Mouse (Mus musculus): ENCODE data around the gene Pnn.
A peak's percentile ranks its signal among the peaks of the same experiment; 100 is the strongest.
"Not testable (repeated sequence)": the region's sequence is repeated elsewhere in the genome, so short reads cannot be mapped to it uniquely, and the experiment has no call there.

The Pnn gene

DNA sequence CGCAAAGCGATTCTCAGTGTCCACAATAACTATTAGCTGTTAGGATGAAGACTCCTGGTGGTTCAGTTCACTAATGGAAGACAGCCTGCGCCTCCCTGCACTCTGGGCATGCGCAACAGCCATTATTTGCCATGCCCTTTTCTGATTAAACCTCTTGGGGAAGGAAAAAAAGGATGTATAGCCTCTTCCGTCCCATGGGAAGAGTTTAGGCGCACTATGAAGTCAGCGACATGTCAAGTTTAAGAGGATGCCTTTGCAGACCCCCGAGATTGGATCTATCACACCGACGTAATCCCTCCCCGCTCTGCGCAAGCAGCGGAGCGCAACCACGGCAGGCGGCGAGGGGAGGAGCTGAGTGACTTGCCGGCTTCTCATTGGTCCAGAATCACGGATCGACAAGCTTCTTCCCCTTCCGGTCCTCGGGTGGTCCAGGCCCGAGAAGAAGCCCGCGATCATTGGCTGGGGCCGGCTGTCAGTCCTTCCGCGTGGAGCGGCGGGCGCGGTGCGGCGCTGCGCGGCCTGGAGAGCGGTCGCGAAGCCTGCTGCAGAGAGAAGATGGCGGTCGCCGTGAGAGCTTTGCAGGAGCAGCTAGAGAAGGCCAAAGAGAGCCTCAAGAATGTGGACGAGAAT lies at the start of gene Pnn:
Gene Pnn, plus strand, starts transcription at position 437 of the 630 bp plus-strand sequence.
- DNase-seq, result peak; percentile 96 to 97

DNA sequence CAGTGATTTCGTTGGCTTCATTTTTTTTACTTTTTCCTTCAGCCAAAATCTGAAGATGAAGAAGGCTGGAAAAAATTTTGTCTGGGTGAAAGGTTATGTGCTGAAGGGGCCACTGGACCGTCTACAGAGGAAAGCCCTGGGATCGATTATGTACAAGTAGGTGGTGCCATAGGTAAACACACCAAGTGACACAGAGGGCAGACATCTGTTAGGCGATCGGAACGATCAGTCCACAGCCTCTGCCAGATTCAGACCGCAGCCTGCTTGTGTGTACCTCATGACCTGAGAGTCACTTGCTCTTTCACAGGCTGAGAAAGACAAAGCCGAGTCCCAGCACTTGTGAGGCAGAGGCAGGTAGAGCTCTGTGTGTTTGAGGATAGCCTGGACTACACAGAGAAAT lies 48.7 kb upstream of the Pnn start:
- no peak for DNase-seq

DNA sequence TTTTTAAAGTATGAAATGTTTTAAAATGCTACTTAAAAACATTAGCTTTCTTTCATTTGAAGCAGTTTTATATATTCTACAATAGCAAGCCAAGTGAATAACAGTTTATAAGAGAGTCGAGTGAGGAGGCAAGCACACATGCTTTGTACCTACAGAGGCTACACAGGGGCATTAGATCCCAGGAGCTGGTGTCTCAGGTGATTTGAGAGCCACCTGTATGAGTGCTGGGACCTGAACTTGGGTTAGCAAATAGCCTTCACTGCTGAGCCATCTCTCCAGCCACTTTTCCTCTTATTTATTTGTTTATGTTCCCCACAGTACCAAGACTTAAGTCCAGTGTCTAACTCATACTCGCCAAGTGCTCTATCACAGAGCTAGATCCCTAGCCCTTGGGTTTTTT lies 46.8 kb upstream of the Pnn start:
- DNase-seq, result no peak

DNA sequence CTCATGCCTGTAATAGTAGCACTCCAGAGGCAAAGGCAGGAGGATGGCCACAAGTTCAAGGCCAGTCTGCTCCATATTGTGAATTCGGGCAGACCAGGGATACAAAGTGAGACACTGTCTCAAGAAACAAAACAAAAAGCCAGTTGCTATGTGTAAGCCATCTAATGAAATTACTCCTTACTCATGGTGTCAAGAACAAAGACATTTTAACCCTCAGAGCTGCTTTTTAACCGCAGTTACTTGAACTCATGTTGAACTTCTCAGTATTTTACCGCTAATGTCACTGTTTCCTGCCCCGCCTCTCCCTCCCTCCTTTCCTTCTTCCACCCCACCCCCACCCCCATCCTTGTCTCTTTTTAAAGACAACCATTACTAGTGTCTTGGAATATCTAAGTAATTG lies 45.4 kb upstream of the Pnn start:
- no peak for DNase-seq

DNA sequence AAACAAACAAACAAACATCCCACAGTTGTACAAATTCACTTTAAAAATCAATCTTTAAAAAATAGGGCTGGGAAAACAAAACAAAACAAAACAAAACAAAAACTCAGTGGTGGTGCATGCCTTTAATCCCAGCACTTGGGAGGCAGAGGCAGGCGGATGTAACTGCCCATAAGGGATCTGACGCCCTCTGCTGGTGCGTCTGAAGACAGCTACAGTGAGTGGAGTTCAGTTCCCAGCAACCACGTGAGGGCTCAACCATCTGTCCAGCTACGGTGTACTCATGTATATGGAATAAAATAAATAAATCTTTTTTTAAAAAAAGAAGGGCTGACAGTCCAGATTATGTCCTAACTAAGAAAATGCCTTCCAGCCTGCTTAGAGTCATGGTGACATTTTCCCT lies 34.6 kb upstream of the Pnn start:
- no peak for DNase-seq

DNA sequence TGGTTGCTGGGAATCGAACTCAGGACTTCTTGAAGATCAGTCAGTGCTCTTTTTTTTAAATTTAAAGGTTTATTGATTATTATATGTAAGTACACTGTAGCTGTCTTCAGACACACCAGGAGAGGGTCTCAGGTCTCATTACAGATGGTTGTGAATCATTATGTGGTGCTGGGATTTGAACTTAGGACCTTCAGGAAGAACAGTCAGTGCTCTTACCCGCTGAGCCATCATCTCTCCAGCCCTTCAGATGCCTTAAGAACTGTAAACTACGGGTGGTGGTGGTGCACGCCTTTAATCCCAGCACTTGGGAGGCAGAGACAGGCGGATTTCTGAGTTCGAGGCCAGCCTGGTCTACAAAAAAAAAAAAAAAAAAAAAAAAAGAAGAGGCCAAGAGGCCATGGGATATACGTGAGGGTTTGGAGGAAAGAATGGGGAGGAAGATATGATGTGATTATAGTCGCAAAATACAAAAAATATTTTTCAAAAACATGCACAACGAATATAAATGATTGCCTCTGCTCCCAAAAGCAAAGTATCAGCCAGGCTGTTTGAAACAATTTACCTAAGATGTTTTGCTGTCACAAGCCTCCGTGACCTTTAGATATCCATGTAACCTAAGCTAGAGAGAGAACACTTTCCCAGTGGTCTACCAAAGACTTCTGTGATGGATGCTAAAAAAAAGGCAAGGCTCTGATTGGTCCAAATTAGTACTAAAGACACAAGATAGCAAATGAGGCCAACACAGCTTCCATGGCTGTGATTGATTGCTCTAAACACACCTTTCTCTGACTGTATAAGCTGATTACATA lies 27.3 kb upstream of the Pnn start:
- no peak for DNase-seq

DNA sequence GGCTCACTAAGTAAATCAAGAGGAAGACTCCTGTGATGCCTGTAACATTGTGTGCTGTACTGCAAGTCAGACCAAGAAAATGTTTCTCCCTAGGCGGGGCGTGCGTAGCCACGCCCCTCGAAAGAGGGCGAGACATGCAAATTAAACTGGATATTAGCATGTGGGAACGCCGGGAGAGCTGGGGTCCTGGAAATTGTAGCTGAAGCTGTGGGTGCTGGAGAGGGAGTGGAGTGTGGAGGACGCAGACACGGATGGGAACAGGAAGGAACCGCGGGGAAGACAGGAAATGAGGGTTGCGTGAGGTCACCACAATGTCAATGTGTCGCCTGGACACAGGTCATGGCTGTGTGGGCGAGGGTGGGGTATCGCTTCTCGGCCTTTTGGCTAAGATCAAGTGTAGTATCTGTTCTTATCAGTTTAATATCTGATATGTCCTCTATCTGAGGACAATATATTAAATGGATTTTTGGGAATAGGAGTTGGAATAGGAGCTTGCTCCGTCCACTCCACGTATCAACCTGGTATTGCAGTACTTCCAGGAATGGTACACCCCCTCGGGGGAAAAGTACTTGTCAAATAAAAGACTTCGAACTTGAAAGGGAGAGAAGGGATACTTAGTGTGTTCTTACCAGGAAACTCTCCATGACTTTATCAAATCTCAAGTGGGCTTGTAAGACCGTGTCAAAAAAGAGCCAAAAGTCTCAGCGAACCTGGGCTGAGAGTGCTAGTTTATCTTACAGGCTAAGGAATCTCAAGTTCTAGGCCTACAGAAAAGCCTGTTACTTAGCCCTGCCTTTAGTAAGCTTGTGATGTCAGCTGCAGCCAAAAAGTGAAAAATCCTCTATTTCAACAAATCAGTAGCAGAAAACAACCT lies 26.5 kb upstream of the Pnn start:
- no peak for DNase-seq

DNA sequence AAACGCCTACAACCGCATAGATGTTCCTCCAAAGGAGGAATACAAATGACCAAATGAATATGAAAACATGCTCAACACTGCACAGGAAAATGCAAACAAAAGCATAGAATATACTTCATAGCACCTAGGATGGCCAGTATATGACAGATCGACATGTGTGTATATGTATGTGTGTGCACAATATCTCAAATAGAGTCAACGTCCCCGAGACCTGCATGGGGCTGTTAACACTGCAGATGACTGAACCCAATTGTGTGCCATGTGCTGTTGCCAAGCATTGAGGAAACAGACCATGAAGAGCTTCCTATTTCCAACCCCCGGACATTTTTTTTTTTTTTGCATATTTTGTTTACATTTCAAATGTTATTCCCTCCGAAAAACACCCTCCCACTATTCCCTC lies 25.8 kb upstream of the Pnn start:
- no peak for DNase-seq

DNA sequence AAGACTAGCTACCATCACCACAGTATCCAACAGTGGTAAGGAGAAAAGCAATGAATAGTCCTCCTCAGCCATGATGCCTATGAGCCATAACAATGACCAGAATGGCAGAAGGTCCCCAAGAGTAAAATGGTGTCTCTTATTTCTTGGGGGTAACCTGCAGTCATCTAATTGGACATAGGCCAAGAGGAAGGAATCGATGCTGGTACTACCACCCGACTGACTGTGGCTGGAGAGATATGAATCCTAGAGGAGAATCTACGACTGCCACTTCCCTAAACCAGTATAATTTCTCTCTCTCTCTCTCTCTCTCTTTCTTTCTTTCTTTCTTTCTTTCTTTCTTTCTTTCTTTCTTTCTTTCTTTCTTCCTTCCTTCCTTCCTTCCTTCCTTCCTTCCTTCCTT lies 14.2 kb upstream of the Pnn start:
- DNase-seq, result no peak

DNA sequence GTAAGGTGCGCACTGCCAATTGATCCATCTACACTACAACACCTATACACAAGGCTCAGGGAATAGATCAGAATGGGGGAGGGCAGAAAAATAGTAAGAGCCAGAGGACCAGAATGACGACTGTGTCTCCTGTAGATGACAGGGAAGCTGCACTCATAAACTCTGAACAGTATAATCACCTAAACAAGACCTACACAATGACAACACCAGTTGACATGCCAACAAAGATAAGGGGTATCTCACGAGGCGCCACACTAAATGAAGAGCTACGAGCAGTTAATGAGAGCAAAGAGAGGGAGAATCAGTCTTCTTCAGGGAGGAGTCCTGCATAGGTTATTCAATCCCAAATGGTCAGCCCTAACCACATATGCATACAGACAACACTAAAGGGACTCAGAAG lies 13.5 kb upstream of the Pnn start:
- DNase-seq, result no peak

DNA sequence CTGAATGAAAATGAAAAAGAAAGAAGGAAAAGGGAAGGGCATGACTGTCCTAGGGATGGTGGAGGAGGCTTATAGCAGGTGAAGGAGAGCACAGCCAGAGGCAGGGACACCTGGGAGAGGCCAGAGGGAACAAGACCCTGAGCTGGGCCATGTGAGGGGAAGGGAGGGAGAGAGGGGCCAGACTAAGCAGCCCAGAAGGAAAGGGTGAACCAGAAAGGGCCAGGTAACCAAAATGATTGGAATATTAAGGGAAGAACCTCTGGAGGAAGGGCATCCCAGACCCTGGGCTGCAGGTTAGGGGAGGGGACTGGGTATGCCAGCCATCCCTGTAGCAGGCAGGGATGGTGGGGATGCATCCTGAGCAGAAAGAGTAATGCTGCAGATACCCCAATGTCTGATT lies 12.7 kb upstream of the Pnn start:
- DNase-seq, result no peak

DNA sequence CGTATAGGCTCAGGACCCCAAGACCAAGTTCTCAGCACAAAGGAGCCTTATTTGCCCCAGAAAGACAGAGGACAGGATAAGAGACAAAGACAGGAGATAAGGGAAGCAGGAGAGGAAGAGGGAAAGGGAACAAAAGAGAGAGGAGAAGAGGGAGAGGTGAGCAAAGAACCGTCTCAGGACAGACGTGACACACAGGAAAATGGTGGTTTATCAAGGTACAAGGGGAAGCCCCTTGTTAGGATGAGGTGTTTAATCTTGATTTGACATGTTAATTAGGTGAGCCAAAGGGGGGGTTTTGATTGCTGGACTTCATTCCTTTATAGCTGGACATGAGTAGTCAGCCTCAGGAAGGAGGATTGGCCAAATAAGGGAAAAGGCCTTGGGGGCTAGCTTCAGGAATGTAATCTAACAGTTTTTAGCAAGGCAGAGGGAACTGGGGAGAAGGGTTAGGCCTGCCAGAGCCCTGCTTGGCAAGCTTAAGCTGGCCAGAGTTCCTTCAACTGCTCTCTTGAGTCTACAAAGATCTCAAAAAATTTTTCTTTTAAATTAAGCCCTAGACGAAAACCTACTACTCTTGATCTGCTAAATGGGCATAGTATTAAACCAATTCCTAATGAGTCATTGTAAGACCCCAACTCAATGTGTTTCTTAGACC lies 11.4 kb upstream of the Pnn start:
- DNase-seq, result no peak

DNA sequence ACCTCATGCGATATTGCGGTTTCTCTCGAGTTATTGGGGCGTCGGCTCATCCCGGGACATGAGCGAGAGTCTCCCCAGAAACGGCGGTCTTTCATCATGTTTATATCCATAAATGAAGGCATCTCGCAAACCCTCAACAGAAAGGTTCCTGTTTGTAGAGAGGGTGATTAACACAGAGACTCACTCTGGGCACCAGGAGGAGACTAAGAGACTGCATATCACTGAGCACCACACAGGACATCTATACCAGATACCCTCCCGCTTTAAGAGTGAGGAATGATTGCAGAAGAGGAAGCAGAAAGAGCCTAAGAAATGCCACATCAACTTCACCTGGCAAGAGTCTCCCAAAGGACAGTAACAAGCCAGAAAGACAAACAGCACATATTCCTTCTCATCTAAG lies 10.5 kb upstream of the Pnn start:
- DNase-seq, result no peak

DNA sequence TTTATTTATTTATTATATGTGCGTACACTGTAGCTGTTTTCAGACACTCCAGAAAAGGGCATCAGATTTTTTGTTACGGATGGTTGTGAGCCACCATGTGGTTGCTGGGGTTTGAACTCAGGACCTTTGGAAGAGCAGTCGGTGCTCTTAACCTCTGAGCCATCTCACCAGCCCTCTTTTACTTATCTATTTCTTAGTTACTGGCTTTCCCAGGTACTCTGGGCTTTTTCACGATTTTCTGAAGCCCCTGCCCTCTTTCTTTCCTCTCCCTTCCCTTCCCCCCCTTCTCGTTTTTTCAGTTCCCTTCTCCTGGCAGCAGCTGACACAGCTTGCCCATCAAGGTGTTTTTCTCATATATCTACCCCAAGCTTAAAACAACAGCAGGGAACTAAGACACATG lies 8.4 kb upstream of the Pnn start:
- not testable (repeated sequence) for DNase-seq

DNA sequence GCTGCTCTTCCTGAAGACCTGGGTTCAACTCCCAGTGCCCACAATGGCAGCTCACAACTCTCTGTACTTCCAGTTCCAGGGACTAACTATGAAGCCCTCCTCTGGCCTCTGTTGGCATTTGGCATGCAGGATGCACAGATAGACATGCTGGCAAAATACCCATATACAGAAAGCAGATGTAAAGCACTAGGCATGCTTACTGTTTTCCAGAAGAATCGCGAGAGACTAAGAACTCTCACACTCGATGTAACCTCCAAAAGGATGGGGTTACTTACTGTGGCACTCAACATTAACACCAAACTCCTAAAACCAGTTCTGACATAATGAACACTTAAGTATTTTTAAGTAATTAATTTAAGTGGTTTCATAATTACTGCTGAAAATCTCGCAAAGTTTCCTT lies 6.4 kb upstream of the Pnn start:
- no peak for DNase-seq

DNA sequence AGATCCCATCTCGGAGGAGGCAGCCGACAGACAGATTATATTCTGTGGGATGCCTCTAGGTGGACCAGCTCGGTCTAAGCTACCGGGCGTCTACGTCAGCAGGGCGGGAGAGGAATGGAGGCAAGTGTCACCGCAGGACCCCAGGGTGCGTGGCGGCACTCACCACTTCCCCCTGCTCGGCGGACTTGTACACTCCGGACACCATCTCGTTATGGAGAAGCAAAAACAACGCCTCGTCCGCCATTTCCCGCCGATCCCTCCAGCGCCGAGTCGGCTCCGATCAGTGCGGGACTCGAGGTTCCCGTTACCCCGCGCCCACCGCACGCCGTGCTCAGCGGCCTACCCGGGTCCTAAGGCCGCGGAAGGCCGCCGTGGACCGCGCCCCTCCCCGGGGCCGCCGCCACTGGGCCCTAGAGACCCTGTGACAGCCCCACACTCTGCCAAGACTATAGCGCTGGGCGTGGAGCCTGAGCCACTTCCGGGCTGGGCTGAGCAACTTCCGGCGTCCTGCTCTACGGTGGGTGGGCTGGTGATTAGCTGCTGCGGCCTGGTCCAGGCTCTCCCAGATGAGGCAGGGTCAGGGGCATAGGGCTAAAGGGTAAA lies 5.6 kb upstream of the Pnn start, which contains the start of gene Trappc6b:
Gene Trappc6b, minus strand, starts transcription at position 480 of the 603 bp plus-strand sequence.
- DNase-seq, result peak; percentile 75 to 76

DNA sequence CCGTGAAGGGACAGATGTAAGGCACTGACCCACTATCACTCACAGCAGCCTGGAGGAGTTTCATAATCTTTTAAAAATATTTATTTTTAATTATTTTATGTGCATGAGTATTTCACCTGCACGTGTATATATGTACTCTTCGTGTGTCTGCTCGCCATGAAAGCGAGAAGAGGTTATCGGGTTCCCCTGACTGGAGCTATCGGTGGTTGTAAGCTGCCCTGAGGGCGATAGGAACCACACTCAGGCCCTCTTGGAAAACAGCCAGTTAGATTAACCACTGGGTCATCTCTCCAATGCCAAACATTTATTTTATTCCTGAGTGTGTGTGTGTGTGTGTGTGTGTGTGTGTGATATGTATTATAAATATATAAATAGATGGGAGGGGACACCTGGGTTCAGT lies 1.8 kb upstream of the Pnn start:
- DNase-seq, result no peak

DNA sequence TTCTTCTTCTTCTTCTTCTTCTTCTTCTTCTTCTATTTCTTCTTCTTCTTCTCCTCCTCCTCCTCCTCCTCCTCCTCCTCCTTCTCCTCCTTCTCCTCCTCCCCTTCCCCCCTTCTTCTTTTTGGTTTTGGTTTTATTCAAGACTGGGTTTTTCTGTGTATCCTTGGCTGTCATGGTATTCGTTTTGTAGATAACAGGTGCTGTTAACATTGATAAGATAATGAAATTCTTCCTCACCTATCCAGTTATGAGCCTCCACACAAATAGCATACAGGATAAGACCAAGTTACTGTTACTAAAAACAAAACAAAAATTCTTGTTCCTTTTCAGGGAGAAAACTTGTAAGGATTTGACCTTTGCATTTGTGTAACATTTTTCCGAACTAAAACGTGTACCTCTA lies 908 bp upstream of the Pnn start:
- DNase-seq, result no peak

DNA sequence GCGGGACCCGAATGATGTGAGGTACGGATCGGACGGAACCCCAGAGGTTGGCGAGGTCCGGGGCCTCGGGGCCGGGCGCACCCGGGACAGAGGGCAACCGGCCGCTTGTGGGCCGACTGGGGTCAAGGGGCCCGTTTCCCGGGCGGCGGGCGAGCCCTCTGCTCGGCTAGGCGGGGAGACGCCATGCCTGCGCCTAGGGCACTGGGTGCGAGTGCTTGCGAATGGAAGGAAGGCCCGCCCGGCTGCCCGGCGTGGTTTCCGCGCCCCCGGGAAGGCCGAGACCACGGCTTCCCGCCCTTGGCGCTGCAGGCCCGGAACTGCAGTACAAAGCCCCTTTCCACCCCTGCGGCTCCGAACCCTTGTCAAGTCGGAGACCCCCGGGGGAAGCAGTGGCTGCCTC lies 411 bp downstream of the Pnn start:
- DNase-seq, result no peak

DNA sequence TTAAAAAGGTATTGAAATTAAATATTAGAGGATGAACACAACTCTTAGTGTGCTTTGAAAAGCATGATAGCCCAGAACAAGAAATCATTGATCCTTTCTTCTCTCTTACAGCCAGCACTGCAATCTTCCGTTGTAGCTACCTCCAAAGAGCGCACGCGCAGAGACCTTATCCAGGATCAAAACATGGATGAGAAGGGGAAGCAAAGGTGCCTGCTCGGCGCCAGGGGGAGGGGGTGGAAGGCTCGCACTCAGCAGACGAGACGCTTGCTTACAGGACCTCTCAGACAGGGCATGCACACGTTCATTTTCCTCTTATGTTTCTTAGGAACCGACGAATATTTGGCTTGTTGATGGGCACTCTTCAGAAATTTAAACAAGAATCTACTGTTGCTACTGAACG lies 2.1 kb downstream of the Pnn start:
- DNase-seq, result no peak

DNA sequence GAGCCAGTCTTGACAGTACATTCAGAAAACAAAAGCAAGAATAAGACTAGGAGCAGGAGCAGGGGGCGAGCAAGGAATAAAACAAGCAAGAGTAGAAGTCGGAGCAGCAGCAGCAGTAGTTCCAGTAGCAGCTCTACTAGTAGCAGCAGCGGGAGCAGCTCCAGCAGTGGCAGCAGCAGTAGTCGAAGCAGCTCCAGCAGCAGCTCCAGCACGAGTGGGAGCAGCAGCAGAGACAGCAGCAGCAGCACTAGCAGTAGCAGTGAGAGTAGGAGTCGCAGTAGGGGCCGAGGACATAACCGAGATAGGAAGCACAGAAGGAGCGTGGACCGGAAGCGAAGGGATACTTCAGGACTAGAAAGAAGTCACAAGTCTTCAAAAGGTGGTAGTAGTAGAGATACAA lies 5.6 kb downstream of the Pnn start:
- no peak for DNase-seq

DNA sequence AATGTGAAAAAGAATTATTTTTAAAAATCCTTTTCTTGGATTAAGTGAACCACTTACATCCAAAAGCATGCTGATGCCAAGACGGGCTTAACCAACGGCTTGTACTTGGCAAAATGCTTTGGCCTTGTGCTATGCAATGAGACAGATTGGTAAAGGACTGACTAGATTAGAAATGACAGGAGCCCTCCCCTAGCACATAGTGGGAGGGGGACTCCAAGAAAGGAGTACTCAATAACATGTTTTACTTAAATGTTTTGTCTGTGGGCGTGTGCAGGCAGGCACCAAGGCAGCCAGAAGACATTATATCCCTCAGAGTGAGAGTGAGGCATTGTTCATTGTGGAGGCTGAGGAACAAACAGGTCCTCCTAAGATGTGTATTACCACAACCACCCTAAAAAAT lies 7.4 kb downstream of the Pnn start:
- no peak for DNase-seq

DNA sequence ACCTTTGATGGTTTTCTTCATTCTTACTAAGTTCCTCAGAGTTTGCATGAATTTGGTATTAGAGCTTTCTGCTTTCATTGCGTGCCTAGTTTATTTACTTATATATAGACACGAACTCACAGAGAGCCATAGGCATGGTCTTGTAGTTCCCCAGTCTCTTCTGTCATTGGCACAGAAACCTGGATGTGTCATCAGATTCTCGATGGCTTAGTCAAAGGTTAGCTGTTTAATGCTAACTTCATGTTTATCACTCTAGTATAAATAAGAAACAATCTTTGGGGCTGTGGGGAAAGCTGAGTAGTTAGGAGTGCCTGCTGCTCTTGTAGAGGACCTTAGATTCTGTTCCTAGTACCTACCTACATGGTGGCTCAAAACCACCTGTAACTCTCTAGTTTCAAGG lies 10.3 kb downstream of the Pnn start:
- DNase-seq, result no peak

Measured in cerebellum, postnatal 36 days (tissue).